Mouse (Mus musculus): ENCODE results near the gene Git1.

- TF ChIP-seq POLR2A (IDR thresholded peaks at IDR 0.05; ENCODE audit: borderline replicate concordance, insufficient read depth, low read length) (no peak), CTCF (IDR thresholded peaks at IDR 0.05; ENCODE audit: borderline replicate concordance, insufficient read depth, low read depth, low read length) (no peak)
These were observed 28.7 kb upstream of the Git1 start for GRCm38 (mm10) chr11:77464684-77465083.

All from cerebellum, adult 2 months (tissue).